Mouse (Mus musculus): ENCODE measurements at regions not wholly inside any gene's neighbourhood (a gene's known extent, or its start where the extent isn't known, plus 50 kb on each side); places are given as distances from the start of the nearest gene placed in this dataset.

GRCm38 (mm10) chr10:87722244-87722643 lies 135.8 kb upstream of the Igf1 start:
- H3K27me3 ChIP-seq (ENCODE audit: control insufficient read depth, insufficient read depth, low read length), result peaks cover 2% of the 10 kb centered on the region; the same call in 1 of the 2 replicates
- no peaks in the 10 kb centered on the region for H3K9me3 ChIP-seq (ENCODE audit: control insufficient read depth, low read length)
- no peak overlapping the region for H3K4me2 ChIP-seq (replicated peaks; ENCODE audit: low read depth, low read length, severe bottlenecking)
- H3K4me3 ChIP-seq (replicated peaks; ENCODE audit: low read length), result no peak overlapping the region
- H3K9ac ChIP-seq (ENCODE audit: low read depth, low read length, severe bottlenecking), result no peak overlapping the region
- H3K27ac ChIP-seq (replicated peaks; ENCODE audit: low read depth, low read length), result no peak overlapping the region
- H3K4me1 ChIP-seq (ENCODE audit: control insufficient read depth, insufficient read depth, low read length), result no peaks in the 10 kb centered on the region
- TF ChIP-seq POLR2A (IDR thresholded peaks at IDR 0.05; ENCODE audit: borderline replicate concordance, extremely low read depth, insufficient read depth, insufficient read length), result no peak
- ATAC-seq (ENCODE audit: low FRiP score, low read depth) (no peak), DNase-seq (ENCODE audit: low spot score) (no peak)
- H3K36me3 ChIP-seq (ENCODE audit: control insufficient read depth, insufficient read depth, low read length), result no peaks in the 10 kb centered on the region
- 70% methylated on average over 3 of the region's 3 CpGs for WGBS

GRCm38 (mm10) chr10:87732658-87733057 lies 125.4 kb upstream of the Igf1 start:
- Histone ChIP-seq H3K9ac (ENCODE audit: low read depth, low read length, severe bottlenecking) (no peak overlapping the region), H3K4me3 (replicated peaks; ENCODE audit: low read length) (no peak overlapping the region), H3K9me3 (ENCODE audit: control insufficient read depth, low read length) (no peaks in the 10 kb centered on the region), H3K27ac (replicated peaks; ENCODE audit: low read depth, low read length) (no peak overlapping the region), H3K4me1 (ENCODE audit: control insufficient read depth, insufficient read depth, low read length) (no peaks in the 10 kb centered on the region), H3K36me3 (ENCODE audit: control insufficient read depth, insufficient read depth, low read length) (no peaks in the 10 kb centered on the region), H3K4me2 (replicated peaks; ENCODE audit: low read depth, low read length, severe bottlenecking) (no peak overlapping the region), H3K27me3 (ENCODE audit: control insufficient read depth, insufficient read depth, low read length) (peaks cover 19% of the 10 kb centered on the region)
- no peak for TF ChIP-seq POLR2A (IDR thresholded peaks at IDR 0.05; ENCODE audit: borderline replicate concordance, extremely low read depth, insufficient read depth, insufficient read length)
- WGBS, result 30% methylated on average over 1 of the region's 1 CpGs
- ATAC-seq (ENCODE audit: low FRiP score, low read depth) (peak; percentile 63), DNase-seq (ENCODE audit: low spot score) (peak; percentile 65)

GRCm38 (mm10) chr10:87733241-87733640 lies 124.8 kb upstream of the Igf1 start:
- no peaks in the 10 kb centered on the region for H3K36me3 ChIP-seq (ENCODE audit: control insufficient read depth, insufficient read depth, low read length)
- no peaks in the 10 kb centered on the region for H3K4me1 ChIP-seq (ENCODE audit: control insufficient read depth, insufficient read depth, low read length)
- H3K27me3 ChIP-seq (ENCODE audit: control insufficient read depth, insufficient read depth, low read length), result peaks cover 19% of the 10 kb centered on the region
- ATAC-seq (ENCODE audit: low FRiP score, low read depth) (peak; percentile 34; the same call in 1 of the 2 replicates), DNase-seq (ENCODE audit: low spot score) (no peak)
- no peak overlapping the region for H3K9ac ChIP-seq (ENCODE audit: low read depth, low read length, severe bottlenecking)
- H3K27ac ChIP-seq (replicated peaks; ENCODE audit: low read depth, low read length), result no peak overlapping the region
- no peaks in the 10 kb centered on the region for H3K9me3 ChIP-seq (ENCODE audit: control insufficient read depth, low read length)
- H3K4me3 ChIP-seq (replicated peaks; ENCODE audit: low read length), result no peak overlapping the region
- H3K4me2 ChIP-seq (replicated peaks; ENCODE audit: low read depth, low read length, severe bottlenecking), result no peak overlapping the region
- 58% methylated on average over 7 of the region's 7 CpGs for WGBS
- no peak for TF ChIP-seq POLR2A (IDR thresholded peaks at IDR 0.05; ENCODE audit: borderline replicate concordance, extremely low read depth, insufficient read depth, insufficient read length)

- H3K27me3 ChIP-seq (ENCODE audit: control insufficient read depth, insufficient read depth, low read length), result no peaks in the 10 kb centered on the region
- ATAC-seq (ENCODE audit: low FRiP score, low read depth), result peak; percentile 47; the same call in 1 of the 2 replicates
- no peak overlapping the region for H3K4me2 ChIP-seq (replicated peaks; ENCODE audit: low read depth, low read length, severe bottlenecking)
- H3K27ac ChIP-seq (replicated peaks; ENCODE audit: low read depth, low read length), result no peak overlapping the region
- TF ChIP-seq POLR2A (IDR thresholded peaks at IDR 0.05; ENCODE audit: borderline replicate concordance, extremely low read depth, insufficient read depth, insufficient read length), result no peak
- no peak overlapping the region for H3K9ac ChIP-seq (ENCODE audit: low read depth, low read length, severe bottlenecking)
- 58% methylated on average over 8 of the region's 8 CpGs for WGBS
- H3K9me3 ChIP-seq (ENCODE audit: control insufficient read depth, low read length), result no peaks in the 10 kb centered on the region
- H3K4me1 ChIP-seq (ENCODE audit: control insufficient read depth, insufficient read depth, low read length), result no peaks in the 10 kb centered on the region
- no peaks in the 10 kb centered on the region for H3K36me3 ChIP-seq (ENCODE audit: control insufficient read depth, insufficient read depth, low read length)
- peak; percentile 39 for DNase-seq (ENCODE audit: low spot score)
- no peak overlapping the region for H3K4me3 ChIP-seq (replicated peaks; ENCODE audit: low read length)
Measured at GRCm38 (mm10) chr10:87740323-87740722, 117.7 kb upstream of the Igf1 start.

- DNase-seq (ENCODE audit: low spot score) (no peak), ATAC-seq (ENCODE audit: low FRiP score, low read depth) (no peak)
- Histone ChIP-seq H3K4me1 (ENCODE audit: control insufficient read depth, insufficient read depth, low read length) (no peaks in the 10 kb centered on the region), H3K27ac (replicated peaks; ENCODE audit: low read depth, low read length) (no peak overlapping the region), H3K4me3 (replicated peaks; ENCODE audit: low read length) (no peak overlapping the region), H3K9me3 (ENCODE audit: control insufficient read depth, low read length) (no peaks in the 10 kb centered on the region), H3K4me2 (replicated peaks; ENCODE audit: low read depth, low read length, severe bottlenecking) (no peak overlapping the region), H3K9ac (ENCODE audit: low read depth, low read length, severe bottlenecking) (no peak overlapping the region), H3K27me3 (ENCODE audit: control insufficient read depth, insufficient read depth, low read length) (no peaks in the 10 kb centered on the region), H3K36me3 (ENCODE audit: control insufficient read depth, insufficient read depth, low read length) (no peaks in the 10 kb centered on the region)
- WGBS, result 81% methylated on average over 3 of the region's 3 CpGs
- TF ChIP-seq POLR2A (IDR thresholded peaks at IDR 0.05; ENCODE audit: borderline replicate concordance, extremely low read depth, insufficient read depth, insufficient read length), result no peak
Measured at GRCm38 (mm10) chr10:87742766-87743165, 115.3 kb upstream of the Igf1 start.

Data from limb, embryonic 14.5 days (tissue).